Mouse (Mus musculus): ENCODE results near the gene Hoxc4. TPM values are rescaled to one million over a fixed set of nuclear protein-coding genes. Genes with fewer than 3 reads are reported as not detected.

Hoxc4 gene
- polyA plus RNA-seq, 1 experiment from 2014 or later: not detected

DNA sequence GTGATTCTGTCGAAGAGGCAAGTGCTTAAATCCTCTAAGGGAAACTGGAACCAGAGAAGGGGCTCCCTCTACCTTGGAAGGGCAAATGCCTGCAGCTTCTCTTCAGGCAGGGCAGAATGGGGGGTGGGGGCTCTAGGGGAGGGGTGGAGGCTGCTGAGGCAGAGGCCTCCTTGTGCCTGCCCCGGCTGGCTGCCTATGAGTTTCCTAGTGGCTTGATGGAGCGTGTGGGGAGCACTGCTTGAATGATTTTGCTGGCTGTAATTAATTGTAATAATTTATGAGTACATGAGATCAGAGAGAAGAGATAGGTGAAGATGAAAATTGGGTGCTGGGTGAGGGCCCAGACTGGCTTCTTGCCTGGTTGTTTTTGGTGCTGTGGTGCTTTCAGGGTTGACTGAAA is 33.8 kb upstream of the Hoxc4 start:
- Histone ChIP-seq H3K27ac (ENCODE audit: low read depth, low read length) (no peak overlapping the region), H3K9me3 (ENCODE audit: control insufficient read depth, low read length) (no peaks in the 10 kb centered on the region), H3K4me1 (ENCODE audit: control insufficient read depth, insufficient read depth, low read length) (peaks cover 5% of the 10 kb centered on the region; the same call in 1 of the 2 replicates), H3K36me3 (ENCODE audit: control insufficient read depth, insufficient read depth, low read length) (no peaks in the 10 kb centered on the region), H3K4me3 (ENCODE audit: low read depth, low read length) (no peak overlapping the region), H3K27me3 (ENCODE audit: control insufficient read depth, insufficient read depth, low read length) (peaks cover 100% of the 10 kb centered on the region), H3K9ac (ENCODE audit: low read length) (no peak overlapping the region), H3K4me2 (no peak overlapping the region)
- WGBS: 1% methylated on average over 3 of the region's 3 CpGs
- ATAC-seq (ENCODE audit: low FRiP score) (no peak), DNase-seq (ENCODE audit: low spot score, missing footprints) (no peak)

DNA sequence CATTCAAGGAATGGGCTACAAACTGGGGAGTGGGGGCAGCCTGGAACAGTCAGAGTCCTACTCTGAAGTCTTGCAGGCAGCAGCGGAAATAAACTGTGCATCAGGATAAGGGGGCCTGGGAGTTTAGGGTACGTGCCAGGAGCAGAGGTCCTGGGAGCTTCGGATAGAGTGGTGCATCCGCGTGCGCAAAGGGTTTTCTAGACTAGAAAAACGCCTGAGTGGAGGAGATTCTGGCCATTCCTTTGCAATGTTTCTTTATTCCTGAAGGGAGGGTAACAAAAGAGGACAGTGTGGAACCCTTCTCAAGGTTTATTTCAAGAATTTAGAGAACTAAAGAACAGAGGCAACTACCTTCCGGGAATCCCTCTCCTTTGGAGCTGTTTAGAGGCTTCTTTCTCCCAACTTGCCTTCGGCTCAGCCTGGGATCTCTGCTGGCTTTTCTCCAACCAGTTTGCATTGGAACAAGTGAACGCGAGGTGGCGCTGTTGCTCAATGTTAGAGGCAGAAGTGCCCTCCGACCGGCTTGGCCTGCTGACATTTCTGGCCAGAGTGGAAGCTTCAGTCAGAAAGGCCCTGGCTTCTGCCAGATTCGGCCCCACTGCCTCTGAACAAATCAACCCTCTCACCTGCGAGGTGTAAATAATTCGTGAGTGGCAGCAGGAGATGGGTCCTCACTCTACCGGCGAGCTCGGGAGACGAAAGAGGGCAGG is 31.5 kb upstream of the Hoxc4 start:
- 3% methylated on average over 21 of the region's 21 CpGs for WGBS
- peaks cover 100% of the 10 kb centered on the region for H3K27me3 ChIP-seq (ENCODE audit: control insufficient read depth, insufficient read depth, low read length)
- H3K9me3 ChIP-seq (ENCODE audit: control insufficient read depth, low read length): no peaks in the 10 kb centered on the region
- H3K4me1 ChIP-seq (ENCODE audit: control insufficient read depth, insufficient read depth, low read length): no peaks in the 10 kb centered on the region
- H3K4me2 ChIP-seq: no peak overlapping the region
- H3K36me3 ChIP-seq (ENCODE audit: control insufficient read depth, insufficient read depth, low read length): no peaks in the 10 kb centered on the region
- no peak overlapping the region for H3K27ac ChIP-seq (ENCODE audit: low read depth, low read length)
- no peak overlapping the region for H3K4me3 ChIP-seq (ENCODE audit: low read depth, low read length)
- ATAC-seq (ENCODE audit: low FRiP score): peak; percentile 72
- peak; percentile 92 for DNase-seq (ENCODE audit: low spot score, missing footprints)
- no peak overlapping the region for H3K9ac ChIP-seq (ENCODE audit: low read length)

DNA sequence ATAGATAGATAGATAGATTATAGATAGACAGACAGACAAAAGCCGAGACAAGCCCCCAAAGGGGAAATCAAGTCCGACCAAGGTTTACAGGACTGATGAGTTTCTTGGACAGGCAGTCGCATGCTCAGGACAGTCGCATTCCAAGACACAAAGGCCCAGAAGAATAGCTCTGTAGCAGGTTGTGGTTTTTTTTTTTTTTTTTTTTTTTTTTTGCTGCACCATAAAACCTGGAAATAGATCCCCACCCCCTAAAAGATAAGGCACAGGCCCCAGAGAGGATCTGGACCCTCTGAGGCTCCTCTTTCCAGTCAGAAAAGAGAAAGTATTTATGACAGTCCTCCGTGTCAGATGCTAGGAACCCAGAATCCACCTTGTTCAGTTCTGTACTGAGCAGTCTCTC is 30.7 kb upstream of the Hoxc4 start:
- Histone ChIP-seq H3K4me3 (ENCODE audit: low read depth, low read length) (no peak overlapping the region), H3K4me2 (no peak overlapping the region), H3K36me3 (ENCODE audit: control insufficient read depth, insufficient read depth, low read length) (no peaks in the 10 kb centered on the region), H3K27ac (ENCODE audit: low read depth, low read length) (no peak overlapping the region), H3K9me3 (ENCODE audit: control insufficient read depth, low read length) (no peaks in the 10 kb centered on the region), H3K4me1 (ENCODE audit: control insufficient read depth, insufficient read depth, low read length) (no peaks in the 10 kb centered on the region), H3K27me3 (ENCODE audit: control insufficient read depth, insufficient read depth, low read length) (peaks cover 100% of the 10 kb centered on the region), H3K9ac (ENCODE audit: low read length) (no peak overlapping the region)
- WGBS: 9% methylated on average over 5 of the region's 5 CpGs
- DNase-seq (ENCODE audit: low spot score, missing footprints) (no peak), ATAC-seq (ENCODE audit: low FRiP score) (no peak)

DNA sequence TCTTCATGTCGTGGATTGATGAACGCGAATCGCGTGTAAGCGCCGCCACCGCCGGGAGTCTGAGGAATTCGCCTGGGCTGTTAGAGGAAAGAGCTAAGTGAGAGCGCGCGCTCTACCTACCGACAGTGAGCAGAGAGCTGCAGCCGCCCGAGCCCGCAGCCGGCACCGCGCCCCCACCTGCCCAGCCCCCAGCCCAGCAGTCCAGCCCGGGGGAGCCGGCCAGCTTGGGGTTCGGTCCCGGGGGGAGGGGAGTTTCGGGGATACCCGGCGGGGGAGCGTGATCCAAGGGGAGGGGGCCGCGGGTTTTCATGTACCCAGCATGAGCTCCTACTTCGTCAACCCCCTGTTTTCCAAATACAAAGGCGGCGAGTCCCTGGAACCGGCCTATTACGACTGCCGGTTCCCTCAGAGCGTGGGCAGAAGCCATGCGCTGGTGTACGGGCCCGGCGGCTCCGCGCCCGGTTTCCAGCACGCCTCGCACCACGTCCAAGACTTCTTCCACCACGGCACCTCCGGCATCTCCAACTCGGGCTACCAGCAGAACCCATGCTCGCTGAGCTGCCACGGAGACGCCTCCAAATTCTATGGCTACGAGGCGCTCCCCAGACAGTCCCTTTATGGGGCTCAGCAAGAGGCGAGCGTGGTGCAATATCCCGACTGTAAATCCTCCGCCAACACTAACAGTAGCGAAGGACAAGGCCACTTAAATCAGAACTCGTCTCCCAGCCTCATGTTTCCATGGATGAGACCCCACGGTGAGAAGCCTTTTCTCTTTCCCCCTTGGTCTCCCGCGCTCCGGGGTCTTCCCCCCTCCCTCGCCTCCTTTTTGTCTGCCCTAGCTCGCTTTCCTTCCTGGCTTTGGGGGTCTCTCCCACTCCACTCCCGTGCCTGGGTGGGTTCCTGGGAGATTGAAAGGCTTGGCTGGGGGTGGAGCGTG is 28.0 kb upstream of the Hoxc4 start, which contains the start of gene Hoxc8:
Gene Hoxc8 (plus strand): TSS at position 147 of the 937 bp plus-strand sequence.
- no peak within 1 kb of the TSS for H3K4me3 ChIP-seq (ENCODE audit: low read depth, low read length)
- no peak within 1 kb of the TSS for H3K27ac ChIP-seq (ENCODE audit: low read depth, low read length)
- 1% methylated on average over 69 of the region's 69 CpGs for WGBS
- H3K4me2 ChIP-seq: no peak within 1 kb of the TSS
- peaks cover 98% of the 10 kb centered on the region for H3K27me3 ChIP-seq (ENCODE audit: control insufficient read depth, insufficient read depth, low read length)
- H3K9me3 ChIP-seq (ENCODE audit: control insufficient read depth, low read length): no peaks in the 10 kb centered on the region
- no peak within 1 kb of the TSS for H3K9ac ChIP-seq (ENCODE audit: low read length)
- H3K4me1 ChIP-seq (ENCODE audit: control insufficient read depth, insufficient read depth, low read length): no peaks in the 10 kb centered on the region
- no peaks in the 10 kb centered on the region for H3K36me3 ChIP-seq (ENCODE audit: control insufficient read depth, insufficient read depth, low read length)
- no peak for ATAC-seq (ENCODE audit: low FRiP score)
- peak; percentile 94 for DNase-seq (ENCODE audit: low spot score, missing footprints)

DNA sequence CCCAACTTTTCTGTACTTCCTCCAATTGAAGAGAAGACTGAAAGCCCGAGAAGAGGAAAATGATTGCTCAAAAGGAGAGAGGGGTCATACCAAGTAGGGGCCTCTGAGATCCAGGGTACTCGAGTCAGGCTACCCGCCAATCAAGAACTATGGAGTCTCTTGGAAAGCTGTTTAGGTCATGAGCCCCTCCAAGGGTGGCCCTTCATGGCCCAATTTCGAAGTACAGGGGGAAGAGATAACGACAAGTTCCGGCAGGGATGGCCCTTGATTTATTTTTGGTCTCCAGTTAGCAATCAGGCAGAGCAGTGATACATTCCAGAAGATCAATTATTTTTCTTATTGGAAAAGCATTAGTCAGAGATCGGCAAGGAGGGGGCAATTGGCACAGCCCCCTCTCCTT is 27.0 kb upstream of the Hoxc4 start:
- 2% methylated on average over 7 of the region's 7 CpGs for WGBS

DNA sequence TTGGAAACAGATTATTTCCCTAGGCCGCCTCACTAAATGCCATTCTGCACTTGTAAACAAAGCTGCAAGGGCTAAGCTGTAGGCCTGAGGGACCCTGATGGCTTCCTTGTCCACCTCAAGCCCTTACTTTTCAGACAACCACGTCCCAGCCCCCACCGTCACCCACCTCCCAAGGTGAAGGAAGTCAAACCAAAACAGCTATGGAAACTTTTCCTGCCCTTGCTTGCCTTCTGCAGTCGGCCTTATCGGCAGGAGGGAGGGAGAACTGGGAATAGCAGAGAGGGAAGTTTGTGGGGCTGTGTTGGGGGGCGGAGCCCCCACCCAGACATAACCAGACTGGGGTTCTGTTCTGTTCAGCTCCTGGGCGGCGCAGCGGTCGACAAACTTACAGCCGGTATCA is 26.5 kb upstream of the Hoxc4 start:
- peak; percentile 90 for DNase-seq (ENCODE audit: low spot score, missing footprints)
- no peak overlapping the region for H3K9ac ChIP-seq (ENCODE audit: low read length)
- H3K27me3 ChIP-seq (ENCODE audit: control insufficient read depth, insufficient read depth, low read length): peaks cover 98% of the 10 kb centered on the region
- no peak overlapping the region for H3K4me2 ChIP-seq
- H3K4me1 ChIP-seq (ENCODE audit: control insufficient read depth, insufficient read depth, low read length): no peaks in the 10 kb centered on the region
- H3K36me3 ChIP-seq (ENCODE audit: control insufficient read depth, insufficient read depth, low read length): no peaks in the 10 kb centered on the region
- no peak overlapping the region for H3K27ac ChIP-seq (ENCODE audit: low read depth, low read length)
- WGBS: 2% methylated on average over 11 of the region's 11 CpGs
- H3K9me3 ChIP-seq (ENCODE audit: control insufficient read depth, low read length): no peaks in the 10 kb centered on the region
- no peak overlapping the region for H3K4me3 ChIP-seq (ENCODE audit: low read depth, low read length)
- ATAC-seq (ENCODE audit: low FRiP score): no peak

More for the DNA sequence above, 27.0 kb upstream of the Hoxc4 start:
- no peak overlapping the region for H3K9ac ChIP-seq (ENCODE audit: low read length)
- H3K4me2 ChIP-seq: no peak overlapping the region
- peak; percentile 91 for DNase-seq (ENCODE audit: low spot score, missing footprints)
- H3K9me3 ChIP-seq (ENCODE audit: control insufficient read depth, low read length): no peaks in the 10 kb centered on the region
- no peak for ATAC-seq (ENCODE audit: low FRiP score)
- no peaks in the 10 kb centered on the region for H3K4me1 ChIP-seq (ENCODE audit: control insufficient read depth, insufficient read depth, low read length)
- no peak overlapping the region for H3K27ac ChIP-seq (ENCODE audit: low read depth, low read length)
- H3K36me3 ChIP-seq (ENCODE audit: control insufficient read depth, insufficient read depth, low read length): no peaks in the 10 kb centered on the region
- H3K4me3 ChIP-seq (ENCODE audit: low read depth, low read length): no peak overlapping the region
- H3K27me3 ChIP-seq (ENCODE audit: control insufficient read depth, insufficient read depth, low read length): peaks cover 98% of the 10 kb centered on the region

DNA sequence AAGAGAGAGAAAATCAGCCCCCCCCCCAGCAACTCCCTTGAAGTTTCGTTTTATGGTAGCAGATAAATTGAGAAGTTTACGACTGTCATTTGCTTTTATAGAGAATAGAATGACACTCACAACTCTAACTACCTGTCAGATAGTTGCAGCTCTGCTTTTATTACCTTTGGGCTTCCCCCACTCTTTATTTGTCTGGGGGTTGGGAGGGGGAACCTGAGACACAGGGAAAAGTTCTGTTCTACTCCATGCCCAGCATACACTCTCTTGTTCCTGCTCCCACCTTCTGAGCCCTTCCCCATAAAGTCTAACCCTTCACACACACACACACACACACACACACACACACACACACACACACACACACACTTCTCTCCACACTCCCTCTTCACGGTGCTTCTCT is 25.9 kb upstream of the Hoxc4 start:
- Histone ChIP-seq H3K4me3 (ENCODE audit: low read depth, low read length) (no peak overlapping the region), H3K27ac (ENCODE audit: low read depth, low read length) (no peak overlapping the region), H3K9ac (ENCODE audit: low read length) (no peak overlapping the region), H3K27me3 (ENCODE audit: control insufficient read depth, insufficient read depth, low read length) (peaks cover 98% of the 10 kb centered on the region), H3K4me2 (no peak overlapping the region), H3K4me1 (ENCODE audit: control insufficient read depth, insufficient read depth, low read length) (no peaks in the 10 kb centered on the region), H3K9me3 (ENCODE audit: control insufficient read depth, low read length) (no peaks in the 10 kb centered on the region), H3K36me3 (ENCODE audit: control insufficient read depth, insufficient read depth, low read length) (no peaks in the 10 kb centered on the region)
- WGBS: 2% methylated on average over 3 of the region's 3 CpGs
- DNase-seq (ENCODE audit: low spot score, missing footprints) (no peak), ATAC-seq (ENCODE audit: low FRiP score) (no peak)

DNA sequence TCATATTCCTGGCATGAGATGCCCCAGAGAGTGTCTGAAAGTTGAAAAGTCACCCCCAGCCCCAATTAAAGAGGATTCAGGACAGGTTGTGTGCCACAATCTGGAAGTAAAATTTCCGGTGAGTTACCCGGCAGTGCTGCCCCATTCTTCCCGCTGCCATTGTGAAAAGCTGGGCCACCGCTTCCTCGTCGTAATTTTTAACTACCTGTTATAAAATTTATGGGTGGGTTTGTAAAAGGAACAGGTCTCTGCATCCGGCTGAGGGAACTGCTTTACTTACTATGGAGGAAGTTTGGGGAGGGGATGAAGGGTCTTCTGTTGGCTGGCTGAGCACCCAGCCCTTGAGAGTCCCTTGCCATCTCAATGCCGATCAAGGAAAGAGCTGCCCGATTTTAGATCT is 22.2 kb upstream of the Hoxc4 start:
- Histone ChIP-seq H3K4me1 (ENCODE audit: control insufficient read depth, insufficient read depth, low read length) (peaks cover 4% of the 10 kb centered on the region; the same call in 1 of the 2 replicates), H3K4me3 (ENCODE audit: low read depth, low read length) (no peak overlapping the region), H3K27ac (ENCODE audit: low read depth, low read length) (no peak overlapping the region), H3K9ac (ENCODE audit: low read length) (no peak overlapping the region), H3K4me2 (no peak overlapping the region), H3K9me3 (ENCODE audit: control insufficient read depth, low read length) (no peaks in the 10 kb centered on the region), H3K36me3 (ENCODE audit: control insufficient read depth, insufficient read depth, low read length) (no peaks in the 10 kb centered on the region), H3K27me3 (ENCODE audit: control insufficient read depth, insufficient read depth, low read length) (peaks cover 98% of the 10 kb centered on the region)
- no peak for ATAC-seq (ENCODE audit: low FRiP score)
- WGBS: 0% methylated on average over 9 of the region's 9 CpGs
- DNase-seq (ENCODE audit: low spot score, missing footprints): no peak

DNA sequence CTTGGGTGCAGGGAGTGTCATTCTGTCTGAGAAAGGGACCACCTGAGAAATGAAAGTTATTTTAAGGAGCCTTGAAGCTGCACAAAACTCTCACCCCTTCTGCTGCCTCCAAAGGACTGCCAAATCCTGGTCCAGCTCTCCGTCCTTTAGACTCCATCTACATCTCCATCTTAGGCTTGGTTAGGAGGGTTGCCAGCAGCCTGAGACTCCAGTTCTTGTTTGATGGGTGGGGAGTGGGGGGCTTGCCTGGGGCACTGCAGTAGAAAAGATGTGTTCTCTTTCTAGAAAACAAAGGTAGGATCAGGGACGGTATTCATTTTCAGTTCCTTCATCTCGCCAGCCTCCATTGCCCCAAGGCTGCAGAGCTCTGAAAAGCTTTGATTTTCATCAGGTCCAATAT is 21.3 kb upstream of the Hoxc4 start:
- no peak overlapping the region for H3K27ac ChIP-seq (ENCODE audit: low read depth, low read length)
- ATAC-seq (ENCODE audit: low FRiP score) (no peak), DNase-seq (ENCODE audit: low spot score, missing footprints) (no peak)
- WGBS: 3% methylated on average over 3 of the region's 3 CpGs
- no peak overlapping the region for H3K4me3 ChIP-seq (ENCODE audit: low read depth, low read length)
- H3K9me3 ChIP-seq (ENCODE audit: control insufficient read depth, low read length): no peaks in the 10 kb centered on the region
- H3K36me3 ChIP-seq (ENCODE audit: control insufficient read depth, insufficient read depth, low read length): no peaks in the 10 kb centered on the region
- peaks cover 4% of the 10 kb centered on the region; the same call in 1 of the 2 replicates for H3K4me1 ChIP-seq (ENCODE audit: control insufficient read depth, insufficient read depth, low read length)
- H3K9ac ChIP-seq (ENCODE audit: low read length): no peak overlapping the region
- H3K27me3 ChIP-seq (ENCODE audit: control insufficient read depth, insufficient read depth, low read length): peaks cover 98% of the 10 kb centered on the region
- no peak overlapping the region for H3K4me2 ChIP-seq
